8 mouse cellular contexts compared by ENCODE assay signal in the genomic region with DNA sequence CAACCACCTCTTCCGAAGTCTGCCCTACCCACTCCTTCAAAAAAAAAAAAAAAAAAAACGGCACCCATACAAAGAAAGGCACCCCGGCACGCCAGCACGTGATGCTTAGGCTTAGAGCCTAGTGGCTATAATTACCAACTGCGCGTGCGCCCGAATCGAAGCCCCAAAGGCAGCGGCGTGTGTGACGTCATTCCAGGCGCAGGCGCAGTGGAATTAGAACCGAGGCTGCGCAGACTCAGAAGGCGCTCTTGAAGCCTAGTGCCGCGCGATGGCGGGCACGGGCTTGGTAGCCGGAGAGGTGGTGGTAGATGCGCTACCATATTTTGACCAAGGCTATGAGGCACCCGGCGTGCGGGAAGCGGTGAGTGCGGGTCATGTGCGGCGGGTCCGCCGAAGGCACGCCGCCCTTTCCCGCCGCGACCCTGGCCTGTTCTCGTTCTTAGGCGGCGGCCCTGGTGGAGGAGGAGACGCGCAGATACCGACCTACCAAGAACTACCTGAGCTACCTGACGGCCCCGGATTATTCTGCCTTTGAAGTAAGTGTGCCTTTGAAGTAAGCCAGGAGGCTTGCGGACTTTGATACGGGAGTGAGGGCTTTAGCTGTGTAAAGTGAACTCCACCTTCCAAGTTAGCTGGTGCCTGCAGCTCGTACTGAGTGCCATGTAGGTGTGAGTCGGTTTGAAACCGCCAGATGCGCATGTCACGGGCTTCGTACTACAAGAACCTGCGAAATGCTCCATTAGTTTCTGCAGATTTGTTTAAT. TPM values are rescaled to one million over a fixed set of nuclear protein-coding genes. Genes with fewer than 3 reads are reported as not detected.
A peak's percentile ranks its signal among the peaks of the same experiment; 100 is the strongest.
DNase-seq lines count a peak whose midpoint lies in the region; ATAC-seq and TF ChIP-seq lines count a peak whose summit lies in the region.

TSS of gene Bcas2 (plus strand) at position 151 of the 763 bp plus-strand sequence.

- no peaks in the 10 kb centered on the region; the same call in 1 of the 2 replicates for H3K79me2 ChIP-seq in liver, adult 2 months (ENCODE audit: control insufficient read depth, insufficient read depth, low read length)
- peaks cover 31% of the 10 kb centered on the region for H3K79me2 ChIP-seq in myocyte (ENCODE audit: control insufficient read depth, insufficient read depth)

- H3K9me3 ChIP-seq in heart, embryonic 11.5 days (replicated peaks; ENCODE audit: control insufficient read depth, low read length): no peaks in the 10 kb centered on the region
- no peaks in the 10 kb centered on the region for H3K9me3 ChIP-seq in kidney, embryonic 16.5 days (ENCODE audit: low read length)

- peaks cover 7% of the 10 kb centered on the region for H3K4me1 ChIP-seq in heart, embryonic 11.5 days (ENCODE audit: control insufficient read depth, insufficient read depth, low read length)
- H3K4me1 ChIP-seq in kidney, embryonic 16.5 days (ENCODE audit: insufficient read depth, low read length): peaks cover 11% of the 10 kb centered on the region
- H3K4me1 ChIP-seq in liver, adult 2 months (ENCODE audit: control insufficient read depth, insufficient read depth, low read length): peaks cover 5% of the 10 kb centered on the region

- peak; percentile 98 for DNase-seq in B cell, adult 2 months
- DNase-seq in brain, adult 2 months (ENCODE audit: low read depth, low spot score): peak; percentile 98
- peak; percentile 82 for DNase-seq in liver, adult 2 months (ENCODE audit: extremely low read depth, low read depth, low spot score)
- DNase-seq in splenic B cell, adult 2 months (ENCODE audit: low read depth, low spot score): peak; percentile 99

- H3K9ac ChIP-seq in heart, embryonic 11.5 days (ENCODE audit: low read depth, low read length): peak within 1 kb of the TSS; percentile 93
- peak within 1 kb of the TSS; percentile 91 for H3K9ac ChIP-seq in kidney, embryonic 16.5 days (replicated peaks; ENCODE audit: low read length)
- peak within 1 kb of the TSS; percentile 74 for H3K9ac ChIP-seq in liver, adult 2 months (ENCODE audit: low read depth, low read length)

- no peaks in the 10 kb centered on the region for H3K27me3 ChIP-seq in heart, embryonic 11.5 days (ENCODE audit: control insufficient read depth, insufficient read depth, low read length)
- H3K27me3 ChIP-seq in kidney, embryonic 16.5 days (ENCODE audit: insufficient read depth, low read length): no peaks in the 10 kb centered on the region
- no peaks in the 10 kb centered on the region for H3K27me3 ChIP-seq in liver, adult 2 months (ENCODE audit: control insufficient read depth, insufficient read depth, low read length)
- H3K27me3 ChIP-seq in myocyte (ENCODE audit: control insufficient read depth, insufficient read depth, insufficient read length): no peaks in the 10 kb centered on the region
- no peaks in the 10 kb centered on the region for H3K27me3 ChIP-seq in splenic B cell, adult 2 months (ENCODE audit: control insufficient read depth, insufficient read depth, low read length, poor library complexity, severe bottlenecking)

- under 1% methylated on average over 56 of the region's 56 CpGs for WGBS in heart, embryonic 11.5 days (ENCODE audit: insufficient replicate concordance)
- under 1% methylated on average over 54 of the region's 56 CpGs for WGBS in kidney, embryonic 16.5 days
- WGBS in liver, adult 2 months: under 1% methylated on average over 56 of the region's 56 CpGs

- peak within 1 kb of the TSS; percentile 43 for H3ac ChIP-seq in myocyte (ENCODE audit: control insufficient read depth, insufficient read length)

- ATAC-seq in erythroblast, adult 5-6 weeks (replicated peaks; ENCODE audit: low FRiP score, poor library complexity, severe bottlenecking): peak; percentile 92
- ATAC-seq in heart, embryonic 11.5 days (replicated peaks; ENCODE audit: insufficient number of reproducible peaks, low FRiP score, low TSS enrichment): peak; percentile 94
- peak; percentile 96 for ATAC-seq in kidney, embryonic 16.5 days (ENCODE audit: low FRiP score, low TSS enrichment)

- H3K4me3 ChIP-seq in heart, embryonic 11.5 days (ENCODE audit: low read depth, low read length): peak within 1 kb of the TSS; percentile 91
- peak within 1 kb of the TSS; percentile 82 for H3K4me3 ChIP-seq in kidney, embryonic 16.5 days (ENCODE audit: low read length)
- peak within 1 kb of the TSS; percentile 63 for H3K4me3 ChIP-seq in liver, adult 2 months (ENCODE audit: insufficient read depth, low read depth, low read length)
- peak within 1 kb of the TSS; percentile 57 for H3K4me3 ChIP-seq in myocyte

- peak within 1 kb of the TSS; percentile 86 for H3K4me2 ChIP-seq in heart, embryonic 11.5 days
- H3K4me2 ChIP-seq in kidney, embryonic 16.5 days (replicated peaks; ENCODE audit: low read depth, low read length): peak within 1 kb of the TSS; percentile 89
- H3K4me2 ChIP-seq in myocyte (ENCODE audit: low read depth): peak within 1 kb of the TSS; percentile 90

- peak within 1 kb of the TSS; percentile 65; the same call in 1 of the 2 replicates for H3K27ac ChIP-seq in heart, embryonic 11.5 days (ENCODE audit: low read depth, low read length)
- peak within 1 kb of the TSS; percentile 85 for H3K27ac ChIP-seq in kidney, embryonic 16.5 days (ENCODE audit: low read length)
- H3K27ac ChIP-seq in liver, adult 2 months (replicated peaks; ENCODE audit: insufficient read depth, low read depth, low read length): peak within 1 kb of the TSS; percentile 27; the same call in 1 of the 2 replicates

- peak; percentile 87 for TF ChIP-seq POLR2A in liver, adult 2 months (IDR thresholded peaks at IDR 0.05; ENCODE audit: extremely low read depth, insufficient read depth, low read length)
- TF ChIP-seq POLR2A in myocyte (IDR thresholded peaks at IDR 0.05; ENCODE audit: insufficient read length, low read depth): peak; percentile 94

- no peak for TF ChIP-seq CTCF in liver, adult 2 months (IDR thresholded peaks at IDR 0.05; ENCODE audit: low read depth, low read length)

- peaks cover 9% of the 10 kb centered on the region for H3K36me3 ChIP-seq in heart, embryonic 11.5 days (ENCODE audit: control insufficient read depth, insufficient read depth, low read length)
- peaks cover 23% of the 10 kb centered on the region for H3K36me3 ChIP-seq in kidney, embryonic 16.5 days (ENCODE audit: insufficient read depth, low read length)
- H3K36me3 ChIP-seq in liver, adult 2 months (ENCODE audit: control insufficient read depth, insufficient read depth, low read length): peaks cover 17% of the 10 kb centered on the region
- peaks cover 23% of the 10 kb centered on the region for H3K36me3 ChIP-seq in myocyte (ENCODE audit: control insufficient read depth, insufficient read depth)
- peaks cover under 1% of the 10 kb centered on the region; the same call in 1 of the 2 replicates for H3K36me3 ChIP-seq in splenic B cell, adult 2 months (ENCODE audit: control insufficient read depth, insufficient read depth, low read length, poor library complexity, severe bottlenecking)

TF ChIP-seq in myocyte, 11 proteins besides CTCF, POLR2A, EP300 and RAD21:
- TF ChIP-seq USF1 (IDR thresholded peaks at IDR 0.05; ENCODE audit: low read depth) (peak; percentile 96), SRF (IDR thresholded peaks at IDR 0.05; ENCODE audit: control insufficient read depth, insufficient read length, low read depth) (peak; percentile 47), TCF3 (IDR thresholded peaks at IDR 0.05; ENCODE audit: insufficient read length, low read depth) (no peak), REST (IDR thresholded peaks at IDR 0.05; ENCODE audit: insufficient read depth, insufficient read length) (no peak), MYOD1 (IDR thresholded peaks at IDR 0.05; ENCODE audit: control insufficient read depth in 1 of 3, insufficient read length in 2 of 3, low read depth in 2 of 3) (no peak), E2F4 (IDR thresholded peaks at IDR 0.05; ENCODE audit: insufficient read depth) (no peak), MYOG (IDR thresholded peaks at IDR 0.05; ENCODE audit: control insufficient read depth in 1 of 3, insufficient read depth in 1 of 3, insufficient read length in 2 of 3, low read depth in 2 of 3) (no peak), POLR2AphosphoS2 (IDR thresholded peaks at IDR 0.05; ENCODE audit: insufficient read length, low read depth) (peak; percentile 94), MAX (IDR thresholded peaks at IDR 0.05; ENCODE audit: low read depth) (no peak), CEBPB (IDR thresholded peaks at IDR 0.05; ENCODE audit: insufficient read depth, poor library complexity, severe bottlenecking) (no peak), TCF12 (IDR thresholded peaks at IDR 0.05; ENCODE audit: insufficient read depth, poor library complexity, severe bottlenecking) (no peak)

RNA-seq across cellular contexts. Expression of gene Bcas2, which starts in this region (rescaled TPM):
- total RNA-seq in erythroblast, adult 5-6 weeks (2015; ENCODE audit: low replicate concordance): 26.7 and 42.8 TPM in 2 replicates
- total RNA-seq in erythroblast, adult 5-6 weeks (2017; ENCODE audit: low replicate concordance): 49.1 and 54.4 TPM in 2 replicates
- polyA plus RNA-seq in heart, embryonic 11.5 days (2014; fragmentation: Nextera tagmentation; extraction: Ambion mirVana): 141 and 157 TPM in 2 replicates
- polyA plus RNA-seq in kidney, embryonic 16.5 days (2015; fragmentation: Nextera tagmentation; extraction: Ambion mirVana): 171 and 183 TPM in 2 replicates
- 28.3 and 28.7 TPM in 2 replicates for total RNA-seq in liver, adult 2 months (2014; rRNA removed)
- 13.4 and 15.9 TPM in 2 replicates for polyA plus RNA-seq in liver, adult 2 months (2012; rRNA removed)
- polyA plus RNA-seq in myocyte (2012; fragmentation: generic; extraction: Trizol): 71.4 TPM

Comparison
In these comparisons a context has a peak if more than half of its experiments do, and no peak if none do; other contexts are left out.
1. Peak in every context shown above with its lines: DNase-seq, ATAC-seq, H3K4me3 ChIP-seq and H3K27ac ChIP-seq.
2. H3K27ac ChIP-seq: peak in every context shown above with its lines; median percentile 85 in kidney, embryonic 16.5 days; 65 in heart, embryonic 11.5 days; 27 in liver, adult 2 months.